Mouse (Mus musculus) left cerebral cortex, postnatal 25 days (tissue): Measurements from ENCODE around the gene Gm47995. TPM values are rescaled to one million over a fixed set of nuclear protein-coding genes. Genes with fewer than 3 reads are reported as not detected.
A peak's percentile ranks its signal among the peaks of the same experiment; 100 is the strongest.

ENCODE experiments used
- DNase-seq, 2 experiments: peaks; one replicate each; pipeline ENCODE4 v3.0.0; 2022; ENCODE audit warnings: low spot score in 2 of 2, mixed read lengths in 1 of 2
- intact Hi-C: fragments of 180-260 bp; cut with DNase I; formaldehyde crosslinking; loops from one replicate; pipeline ENCODE4 v1.15.1; 2025
- total RNA-seq, 2 experiments: library from RNA; stranded (reverse); gene quantifications; 2 replicates each; pipeline ENCODE4 v1.2.3; 2021

Gm47995 gene
- total RNA-seq, 2 experiments from 2014 or later = not detected

- no peak for DNase-seq
- intact Hi-C loops = no loop called here
Measured at GRCm38 (mm10) chr1:151222561-151223267, 24.5 kb downstream of the Gm47995 start.

GRCm38 (mm10) chr1:151223377-151223776 lies 25.1 kb downstream of the Gm47995 start:
- intact Hi-C loops = no loop called here
- DNase-seq = no peak

- no peak for DNase-seq
- intact Hi-C loops = no loop called here
Measured at GRCm38 (mm10) chr1:151224536-151224935, 26.3 kb downstream of the Gm47995 start.

GRCm38 (mm10) chr1:151227506-151227905 lies 29.3 kb downstream of the Gm47995 start:
- intact Hi-C loops = no loop called here
- no peak for DNase-seq

- DNase-seq = no peak
- intact Hi-C loops = no loop called here
Measured at GRCm38 (mm10) chr1:151228320-151228989, 30.2 kb downstream of the Gm47995 start.

- no peak for DNase-seq
- intact Hi-C loops = no loop called here
Measured at GRCm38 (mm10) chr1:151232346-151232745, 34.1 kb downstream of the Gm47995 start.

GRCm38 (mm10) chr1:151233756-151234155 lies 35.5 kb downstream of the Gm47995 start:
- DNase-seq = no peak
- intact Hi-C loops = no loop called here

- intact Hi-C loops = no loop called here
- no peak for DNase-seq
Measured at GRCm38 (mm10) chr1:151235574-151235973, 37.3 kb downstream of the Gm47995 start.

GRCm38 (mm10) chr1:151236141-151236930 lies 38.1 kb downstream of the Gm47995 start:
- intact Hi-C loops = no loop called here
- peak; percentile 26 to 65 for DNase-seq

- intact Hi-C loops = no loop called here
- no peak for DNase-seq
Measured at GRCm38 (mm10) chr1:151237780-151238179, 39.5 kb downstream of the Gm47995 start.

- DNase-seq = no peak
- intact Hi-C loops = no loop called here
Measured at GRCm38 (mm10) chr1:151243332-151243731, 45.1 kb downstream of the Gm47995 start.

GRCm38 (mm10) chr1:151244013-151244412 lies 45.8 kb downstream of the Gm47995 start:
- DNase-seq = no peak

GRCm38 (mm10) chr1:151244761-151245160 lies 46.5 kb downstream of the Gm47995 start:
- intact Hi-C loops = no loop called here
- DNase-seq = no peak

More at GRCm38 (mm10) chr1:151244013-151244412, 45.8 kb downstream of the Gm47995 start:
- intact Hi-C loops = no loop called here

- intact Hi-C loops = no loop called here
- no peak for DNase-seq
Measured at GRCm38 (mm10) chr1:151245165-151245564, 46.9 kb downstream of the Gm47995 start.

GRCm38 (mm10) chr1:151245846-151246245 lies 47.6 kb downstream of the Gm47995 start:
- intact Hi-C loops = no loop called here
- DNase-seq = no peak

Other genes starting within 250 kb of the Gm47995 start
- 1 to 10 TPM; 2.1 to 3.9 TPM for gene Hmcn1, start 205.0 kb upstream of the Gm47995 start, total RNA-seq
- gene Gm47985, start 15.9 kb upstream of the Gm47995 start, total RNA-seq = not detected
- not detected for gene Gm8947, start 6.1 kb upstream of the Gm47995 start, total RNA-seq
- gene 3110040M04Rik, start 5.7 kb downstream of the Gm47995 start, total RNA-seq = not detected
- not detected for gene Gm47996, start 11.7 kb downstream of the Gm47995 start, total RNA-seq
- gene Ivns1abp, start 146.0 kb downstream of the Gm47995 start, total RNA-seq = 100 to 1,000 TPM; 129 to 162 TPM
- 10 to 100 TPM; 12.5 to 13.2 TPM for gene Swt1, start 230.0 kb downstream of the Gm47995 start, total RNA-seq
- 10 to 100 TPM; 27.3 to 32.5 TPM for gene Trmt1l, start 230.1 kb downstream of the Gm47995 start, total RNA-seq